Mouse (Mus musculus): Measurements from ENCODE around the gene Med27.

- TF ChIP-seq TAL1 (IDR thresholded peaks at IDR 0.05; ENCODE audit: low read length) (no peak), GATA1 (IDR thresholded peaks at IDR 0.05; ENCODE audit: low read length) (no peak)
These were observed 64.3 kb downstream of the Med27 start for GRCm38 (mm10) chr2:29410884-29411283.

All from erythroblast, embryonic 14.5 days (primary cell).